Mouse (Mus musculus) olfactory bulb, adult 2 months (tissue): ENCODE results near the gene Zbtb9. TPM values are rescaled to one million over a fixed set of nuclear protein-coding genes. Genes with fewer than 3 reads are reported as not detected.
A peak's percentile ranks its signal among the peaks of the same experiment; 100 is the strongest.

Source experiments
- H3K27ac ChIP-seq: fragments of 200-500 bp; 2 replicates; pipeline ENCODE4 v1.5.1; 2012; ENCODE audit warnings: low read depth, low read length; ENCODE audit not compliant: insufficient read depth
- H3K4me1 ChIP-seq: fragments of 200-500 bp; 2 replicates; pipeline ENCODE4 v1.6.1; 2012; ENCODE audit warnings: low read length; ENCODE audit not compliant: control insufficient read depth, insufficient read depth
- H3K4me3 ChIP-seq: fragments of 200-500 bp; 2 replicates; pipeline ENCODE4 v1.5.1; 2012; ENCODE audit warnings: mild to moderate bottlenecking, low read depth, low read length, moderate library complexity; ENCODE audit not compliant: insufficient read depth
- CTCF ChIP-seq: fragments of 200-500 bp; IDR thresholded peaks from 2 replicates; pipeline ENCODE4 v1.5.1; 2012; ENCODE audit warnings: low read depth, mild to moderate bottlenecking, low read length, moderate library complexity; ENCODE audit not compliant: insufficient read depth
- POLR2A ChIP-seq: fragments of 200-500 bp; IDR thresholded peaks from 2 replicates; pipeline ENCODE4 v1.6.1; 2012; ENCODE audit warnings: mild to moderate bottlenecking, low read depth, low read length, moderate library complexity; ENCODE audit not compliant: insufficient read depth
- WGBS: fragments of 180-500 bp; shearing (Covaris S2); methylation state at CpG from one replicate; pipeline ENCODE4 v1.1.7; 2018; 5-methylcytosine and 5-hydroxymethylcytosine counted together
- polyA plus RNA-seq: library from polyadenylated mRNA; stranded (reverse); fragments of >200 nt; gene quantifications from 2 replicates; pipeline ENCODE4 v1.2.4, GENCODE M21; 2012; ENCODE audit warnings: low replicate concordance; ENCODE audit not compliant: missing spikeins, insufficient read depth, insufficient read length

Gene Zbtb9
- polyA plus RNA-seq, 1 experiment = 109 TPM

- H3K27ac ChIP-seq = peak overlapping the region; percentile 92
- 25% methylated on average over 12 of the region's 12 CpGs for WGBS
- no peak for TF ChIP-seq POLR2A
- no peak for TF ChIP-seq CTCF
- peak overlapping the region; percentile 9 for H3K4me3 ChIP-seq
- H3K4me1 ChIP-seq = peaks cover 38% of the 10 kb centered on the region
Measured at GRCm38 (mm10) chr17:26999996-27000395, 27.0 kb downstream of the Zbtb9 start.

GRCm38 (mm10) chr17:27001151-27001550 lies 28.2 kb downstream of the Zbtb9 start:
- Histone ChIP-seq H3K4me1 (peaks cover 35% of the 10 kb centered on the region), H3K27ac (0 out of 2 replicates have a peak overlapping the region, but pooled peaks have one; percentile 87), H3K4me3 (no peak overlapping the region)
- TF ChIP-seq POLR2A = no peak
- no peak for TF ChIP-seq CTCF
- 74% methylated on average over 7 of the region's 7 CpGs for WGBS

- no peak overlapping the region for H3K27ac ChIP-seq
- H3K4me3 ChIP-seq = no peak overlapping the region
- peaks cover 32% of the 10 kb centered on the region for H3K4me1 ChIP-seq
- 64% methylated on average over 6 of the region's 6 CpGs for WGBS
- no peak for TF ChIP-seq CTCF
- TF ChIP-seq POLR2A = no peak
Measured at GRCm38 (mm10) chr17:27001889-27002288, 28.9 kb downstream of the Zbtb9 start.

GRCm38 (mm10) chr17:27004431-27004830 lies 31.5 kb downstream of the Zbtb9 start:
- 47% methylated on average over 9 of the region's 9 CpGs for WGBS
- no peak for TF ChIP-seq POLR2A
- peak; percentile 37; the same call in 1 of the 2 replicates for TF ChIP-seq CTCF
- no peak overlapping the region for H3K4me3 ChIP-seq
- peaks cover 32% of the 10 kb centered on the region for H3K4me1 ChIP-seq
- H3K27ac ChIP-seq = no peak overlapping the region

- Histone ChIP-seq H3K4me1 (peaks cover 28% of the 10 kb centered on the region), H3K27ac (peak overlapping the region; percentile 23; the same call in 1 of the 2 replicates), H3K4me3 (no peak overlapping the region)
- TF ChIP-seq POLR2A (no peak), CTCF (no peak)
- WGBS = 61% methylated on average over 19 of the region's 19 CpGs
Measured at GRCm38 (mm10) chr17:27004903-27005485, 32.0 kb downstream of the Zbtb9 start.

GRCm38 (mm10) chr17:27005644-27006043 lies 32.7 kb downstream of the Zbtb9 start:
- 37% methylated on average over 11 of the region's 11 CpGs for WGBS
- Histone ChIP-seq H3K27ac (peak overlapping the region; percentile 23; the same call in 1 of the 2 replicates), H3K4me1 (peaks cover 21% of the 10 kb centered on the region), H3K4me3 (no peak overlapping the region)
- no peak for TF ChIP-seq CTCF
- no peak for TF ChIP-seq POLR2A

- H3K4me3 ChIP-seq = no peak overlapping the region
- WGBS = 88% methylated on average over 2 of the region's 2 CpGs
- no peak overlapping the region for H3K27ac ChIP-seq
- H3K4me1 ChIP-seq = peaks cover 37% of the 10 kb centered on the region
- TF ChIP-seq CTCF (no peak), POLR2A (no peak)
Measured at GRCm38 (mm10) chr17:27008277-27008676, 35.3 kb downstream of the Zbtb9 start.

- Histone ChIP-seq H3K4me1 (peaks cover 30% of the 10 kb centered on the region), H3K27ac (peak overlapping the region; percentile 98; the same call in 1 of the 2 replicates), H3K4me3 (no peak overlapping the region)
- 79% methylated on average over 10 of the region's 10 CpGs for WGBS
- TF ChIP-seq CTCF = no peak
- no peak for TF ChIP-seq POLR2A
Measured at GRCm38 (mm10) chr17:27011167-27011566, 38.2 kb downstream of the Zbtb9 start.

- H3K4me3 ChIP-seq = peak overlapping the region; percentile 9
- H3K4me1 ChIP-seq = peaks cover 30% of the 10 kb centered on the region
- WGBS = 27% methylated on average over 14 of the region's 14 CpGs
- H3K27ac ChIP-seq = peak overlapping the region; percentile 98
- TF ChIP-seq CTCF (no peak), POLR2A (no peak)
Measured at GRCm38 (mm10) chr17:27011998-27012672, 39.2 kb downstream of the Zbtb9 start.

GRCm38 (mm10) chr17:27012909-27013308 lies 39.9 kb downstream of the Zbtb9 start:
- H3K27ac ChIP-seq = peak overlapping the region; percentile 98
- 19% methylated on average over 6 of the region's 6 CpGs for WGBS
- no peak for TF ChIP-seq POLR2A
- TF ChIP-seq CTCF = no peak
- peaks cover 33% of the 10 kb centered on the region for H3K4me1 ChIP-seq
- peak overlapping the region; percentile 9; the same call in 1 of the 2 replicates for H3K4me3 ChIP-seq
